Mouse (Mus musculus) mature B cell (primary cell): Measurements from ENCODE around the gene Dph7.
"Not testable (repeated sequence)": the region's sequence is repeated elsewhere in the genome, so short reads cannot be mapped to it uniquely, and the experiment has no call there.

Experiments used
- in situ Hi-C: fragments of 300-500 bp; cut with MboI; formaldehyde crosslinking; loops from 2 replicates; pipeline ENCODE4 v1.14.3; 2019

Gene Dph7

GRCm38 (mm10) chr2:24962304-24963000 lies at the start of gene Dph7:
Gene Dph7, plus strand, starts transcription at chr2:24962400.
- in situ Hi-C loops: no loop called here

- in situ Hi-C loops: no loop called here
These were observed 49.6 kb upstream of the Dph7 start for GRCm38 (mm10) chr2:24912589-24912988.

DNA sequence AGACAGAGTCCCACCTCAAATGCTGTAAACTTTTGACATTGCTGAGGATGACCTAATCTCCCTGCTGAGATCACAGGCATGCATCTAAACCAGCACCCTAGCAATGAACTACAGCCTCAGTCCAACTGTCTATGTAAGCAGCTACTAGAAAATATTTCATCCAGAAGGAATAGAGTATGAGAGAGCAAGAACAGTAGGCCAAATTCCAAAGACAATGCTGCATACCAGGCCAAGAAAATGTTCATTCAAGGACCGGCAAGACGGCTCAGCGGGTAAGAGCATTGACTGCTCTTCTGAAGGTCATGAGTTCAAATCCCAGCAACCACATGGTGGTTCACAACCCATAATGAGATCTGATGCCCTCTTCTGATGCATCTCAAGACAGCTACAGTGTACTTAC lies 47.4 kb upstream of the Dph7 start:
- in situ Hi-C loops: no loop called here

- in situ Hi-C loops: no loop called here
These were observed 43.0 kb upstream of the Dph7 start, which contains the start of gene Ehmt1 for GRCm38 (mm10) chr2:24918930-24919838. Gene Ehmt1, minus strand, starts transcription at chr2:24919614.

GRCm38 (mm10) chr2:24919839-24920175 lies 42.4 kb upstream of the Dph7 start:
- in situ Hi-C loops: no loop called here

DNA sequence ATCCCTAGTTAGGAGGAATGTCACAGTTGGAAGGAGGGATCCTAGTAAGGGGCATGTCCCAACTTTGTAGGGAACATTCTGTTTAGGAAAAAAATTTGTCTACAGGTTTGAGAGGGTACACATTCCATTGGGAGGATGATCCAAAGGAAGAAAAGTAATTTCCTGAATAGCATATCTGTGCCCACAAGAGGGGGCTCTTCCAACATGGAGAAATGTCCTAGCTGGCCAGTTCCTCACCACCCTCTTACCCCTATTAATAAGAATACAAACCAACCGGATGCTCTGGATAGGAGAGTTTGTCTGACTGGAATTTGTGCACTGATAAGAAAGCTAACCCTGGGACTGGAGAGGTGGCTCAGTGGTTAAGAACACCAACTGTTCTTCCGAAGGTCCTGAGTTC lies 38.6 kb upstream of the Dph7 start:
- in situ Hi-C loops: no loop called here

DNA sequence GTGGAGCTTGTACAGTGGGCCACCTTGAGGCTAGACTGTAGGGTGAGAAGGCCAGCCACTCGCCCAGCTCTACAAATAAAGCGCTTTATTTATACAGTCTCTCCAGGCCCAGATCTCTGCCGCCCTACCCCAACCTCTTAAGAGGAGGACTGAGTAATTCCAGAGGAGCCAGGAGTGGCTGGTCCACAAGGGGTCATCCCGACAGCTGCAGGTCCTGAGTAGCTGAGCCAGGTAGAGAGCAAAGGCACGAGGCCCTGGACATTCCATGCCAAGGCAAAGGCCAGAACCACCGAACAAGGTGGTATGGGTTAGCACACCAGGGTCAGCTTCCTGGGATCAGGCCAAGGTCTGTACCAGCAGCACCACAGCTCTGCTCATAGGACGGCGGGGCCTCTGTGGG lies 36.9 kb upstream of the Dph7 start:
- in situ Hi-C loops: no loop called here

- in situ Hi-C loops: no loop called here
These were observed 35.7 kb upstream of the Dph7 start for GRCm38 (mm10) chr2:24926345-24926964.

DNA sequence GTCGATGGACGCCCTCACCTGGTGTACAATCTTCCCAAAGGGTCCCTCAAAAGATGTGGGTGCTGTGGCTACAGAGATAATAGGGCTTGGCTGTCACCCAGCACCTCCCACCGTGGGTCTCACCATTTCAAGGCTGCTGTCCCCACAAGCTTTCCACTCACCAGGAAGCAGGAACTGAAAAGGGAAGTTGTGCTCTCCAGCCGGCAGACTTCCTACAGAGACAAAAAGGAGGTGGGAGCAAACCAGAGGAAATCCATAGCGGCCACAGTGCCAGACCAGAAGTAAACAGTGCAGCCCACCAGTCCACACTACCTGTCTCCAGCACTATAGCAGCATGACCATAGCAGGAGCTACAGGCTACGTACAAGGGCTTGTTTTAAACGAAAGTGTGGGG lies 35.2 kb upstream of the Dph7 start:
- in situ Hi-C loops: no loop called here

DNA sequence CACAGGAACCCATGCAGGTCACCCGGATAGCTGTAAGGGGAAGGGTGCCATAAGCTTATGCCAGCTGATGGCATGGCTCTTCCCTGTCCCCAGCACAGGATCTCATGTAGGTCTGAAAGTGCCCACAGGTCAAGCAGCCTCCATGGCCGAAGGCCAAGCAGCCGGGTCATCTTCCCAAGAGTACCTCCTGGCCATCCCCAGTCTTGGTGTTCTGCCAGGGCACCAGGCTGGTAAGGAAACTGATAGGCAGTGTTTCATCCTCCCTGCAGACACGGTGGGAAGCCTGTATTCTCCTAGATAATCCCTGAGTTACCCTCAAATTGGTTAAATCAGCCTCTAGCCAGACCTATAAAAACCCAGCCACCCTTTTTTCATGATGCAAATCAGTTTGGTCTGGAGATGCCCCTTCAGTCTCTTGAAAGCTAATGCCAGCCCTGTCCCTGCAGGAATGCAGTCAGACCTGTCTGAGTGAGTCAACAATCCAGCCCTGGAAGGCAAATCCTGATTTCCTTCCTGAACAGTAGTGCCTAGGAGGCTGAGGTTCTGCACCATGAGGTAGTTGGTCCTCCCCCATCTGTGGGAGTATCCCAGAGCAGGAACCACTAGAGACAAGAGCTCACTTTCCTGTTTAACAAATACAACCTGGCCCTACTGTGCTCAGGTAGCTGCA lies 34.3 kb upstream of the Dph7 start:
- in situ Hi-C loops: no loop called here

DNA sequence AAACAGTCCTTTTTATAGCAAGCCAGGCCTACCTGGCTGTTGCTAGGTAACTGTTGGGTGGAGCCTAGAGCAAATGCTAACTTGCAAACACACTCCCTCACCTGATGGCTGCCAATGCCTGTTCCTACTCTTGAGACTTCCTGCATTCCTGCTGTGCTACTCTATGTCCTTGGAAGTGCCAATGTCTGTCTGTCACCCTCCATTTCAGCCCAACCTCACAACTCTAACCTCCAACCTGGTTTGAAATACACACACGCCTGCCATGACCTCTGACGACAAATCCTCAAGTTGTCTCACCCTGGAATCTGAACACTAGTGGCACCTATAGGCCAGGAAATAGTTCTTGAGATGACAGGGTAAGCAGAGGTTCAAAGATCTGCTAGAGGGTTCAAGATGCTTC lies 33.1 kb upstream of the Dph7 start:
- in situ Hi-C loops: no loop called here

DNA sequence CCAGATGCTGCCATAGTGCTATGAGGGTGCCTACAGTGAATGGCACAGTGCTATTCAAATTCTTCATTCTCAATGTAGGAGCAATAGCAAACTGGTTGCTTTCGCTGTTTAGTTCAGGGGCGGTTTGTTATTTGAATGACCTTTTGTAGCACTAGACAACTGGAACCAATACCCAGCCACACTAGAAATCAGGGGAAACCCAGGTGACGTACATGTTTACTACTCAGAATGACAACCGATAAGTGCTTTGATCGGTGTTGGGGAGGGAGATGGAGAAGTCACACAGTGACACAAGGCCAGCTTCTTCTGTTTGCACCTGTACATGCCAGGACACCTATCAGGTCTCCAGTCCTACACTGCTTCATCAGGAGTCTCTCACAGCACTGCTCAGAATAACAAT lies 32.6 kb upstream of the Dph7 start:
- in situ Hi-C loops: no loop called here

DNA sequence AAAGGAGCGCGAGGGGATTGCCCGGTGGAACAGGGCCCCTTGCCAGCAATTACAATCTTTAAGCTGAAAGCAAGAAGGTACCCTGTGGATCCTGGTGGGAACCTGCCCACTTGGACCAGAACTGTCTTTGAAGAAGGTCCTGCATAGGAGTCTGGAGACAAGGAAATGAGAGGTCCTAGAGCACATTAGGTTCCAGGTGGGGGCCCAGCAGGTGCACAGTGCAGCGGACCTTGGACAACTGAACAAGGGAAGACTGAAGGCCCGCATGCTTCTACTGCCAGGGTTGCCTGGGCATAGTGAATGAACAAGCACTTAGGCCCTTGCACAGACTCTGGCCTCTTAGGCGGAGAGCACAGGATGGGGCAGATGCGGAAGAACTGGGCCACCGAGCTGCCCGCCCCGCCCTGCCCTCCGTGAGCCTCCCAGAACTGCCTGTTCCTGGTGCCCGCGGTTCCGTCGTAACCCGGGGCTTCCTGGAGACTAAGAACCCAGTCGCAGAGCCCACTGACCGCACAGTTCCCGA lies 27.7 kb upstream of the Dph7 start:
- in situ Hi-C loops: no loop called here

GRCm38 (mm10) chr2:24935057-24935796 lies 27.0 kb upstream of the Dph7 start, which contains the start of gene Arrdc1:
Gene Arrdc1, minus strand, starts transcription at chr2:24935252.
- in situ Hi-C loops: no loop called here

DNA sequence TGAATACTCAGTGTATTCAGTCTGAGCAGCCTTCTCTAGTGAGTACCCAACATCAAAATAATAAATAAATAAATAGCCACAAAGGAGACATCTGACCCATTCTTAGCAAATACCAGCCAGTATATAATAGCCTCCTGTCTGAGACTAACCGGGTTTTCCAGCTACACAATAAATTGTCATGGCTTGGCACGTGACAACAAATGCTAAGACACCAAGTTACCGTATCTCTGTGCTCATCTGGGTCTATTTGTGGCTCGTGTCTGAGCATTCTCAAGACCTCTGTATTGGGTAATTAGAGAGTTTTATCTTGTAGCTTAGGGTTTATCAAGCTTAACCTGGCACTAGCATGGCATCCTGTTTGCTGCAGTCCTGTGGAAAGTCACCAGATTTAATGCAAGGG lies 20.1 kb upstream of the Dph7 start:
- in situ Hi-C loops: no loop called here

DNA sequence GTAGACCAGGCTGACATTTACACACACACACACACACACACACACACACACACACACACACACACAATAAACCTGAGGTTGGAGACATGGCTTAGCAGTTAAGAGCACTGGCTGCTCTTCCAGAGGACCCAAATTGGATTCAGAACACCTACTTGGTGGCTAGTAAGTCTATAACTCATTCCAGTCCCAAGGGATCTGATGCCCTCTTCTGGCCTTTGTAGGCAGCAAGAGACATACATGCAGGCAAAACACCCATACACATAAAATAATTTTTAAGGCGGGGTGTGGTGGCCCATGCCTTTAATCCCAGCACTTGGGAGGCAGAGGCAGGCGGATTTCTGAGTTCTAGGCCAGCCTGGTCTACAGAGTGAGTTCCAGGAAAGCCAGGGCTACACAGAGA lies 17.9 kb upstream of the Dph7 start:
- in situ Hi-C loops: not testable (repeated sequence)

DNA sequence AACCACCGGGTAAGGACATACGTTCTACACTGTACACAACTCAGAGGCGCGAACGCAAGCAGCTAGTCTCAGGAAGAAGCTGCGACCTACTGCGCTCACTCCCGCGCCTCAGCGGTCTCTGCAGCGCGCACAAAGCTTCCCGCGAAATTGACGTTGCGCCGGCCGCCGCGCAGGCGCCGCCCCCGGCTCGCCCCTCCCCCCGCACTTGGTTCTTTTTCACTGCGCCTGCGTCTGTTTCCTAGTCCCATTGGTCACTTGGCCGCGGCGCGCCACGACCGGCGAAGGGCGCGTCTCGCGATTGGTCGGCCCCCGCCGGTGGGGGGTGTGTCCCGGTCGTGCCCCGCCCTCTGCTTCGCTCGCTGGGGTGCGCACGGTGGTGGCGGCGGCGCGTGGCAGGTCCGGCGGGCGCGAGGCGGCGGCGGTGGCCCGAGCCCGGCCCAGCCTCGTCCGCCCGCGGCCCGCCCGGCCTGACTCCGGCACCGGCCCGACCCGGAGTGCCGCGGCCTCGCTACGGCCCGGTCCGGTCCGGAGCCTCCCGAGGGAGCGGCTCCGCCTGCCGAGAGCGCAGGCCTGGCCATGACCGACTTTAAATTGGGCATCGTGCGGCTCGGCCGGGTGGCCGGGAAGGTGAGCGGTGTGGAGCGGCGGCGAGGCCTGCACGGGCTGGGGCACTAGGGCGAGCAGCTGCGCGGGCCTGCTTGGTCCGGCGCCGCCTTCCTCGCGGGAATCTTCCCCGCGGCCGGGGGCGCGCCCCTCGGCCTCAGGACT lies 12.6 kb upstream of the Dph7 start, which contains the start of gene Zmynd19:
Gene Zmynd19 (plus strand): TSS at position 372 of the 768 bp plus-strand sequence.
- in situ Hi-C loops: no loop called here

DNA sequence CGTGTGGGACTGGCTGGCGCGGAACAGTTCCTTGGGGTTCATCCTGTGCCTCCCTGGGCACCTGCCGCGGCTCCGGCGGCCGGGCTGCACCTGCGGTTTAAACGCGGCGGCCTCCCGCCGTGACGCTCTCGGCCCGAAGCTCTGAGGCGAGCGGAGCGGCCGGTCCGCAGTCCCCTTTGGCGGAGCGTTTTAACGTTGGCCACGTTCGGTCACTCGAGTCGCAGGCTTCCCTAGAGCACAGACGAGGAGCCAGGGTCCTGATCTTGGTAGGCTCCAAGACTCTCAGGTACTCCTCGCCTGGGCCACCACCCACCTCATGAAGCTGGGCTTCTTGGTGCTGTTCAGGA lies 12.0 kb upstream of the Dph7 start:
- in situ Hi-C loops: no loop called here

GRCm38 (mm10) chr2:24952537-24953055 lies 9.6 kb upstream of the Dph7 start:
- in situ Hi-C loops: no loop called here

DNA sequence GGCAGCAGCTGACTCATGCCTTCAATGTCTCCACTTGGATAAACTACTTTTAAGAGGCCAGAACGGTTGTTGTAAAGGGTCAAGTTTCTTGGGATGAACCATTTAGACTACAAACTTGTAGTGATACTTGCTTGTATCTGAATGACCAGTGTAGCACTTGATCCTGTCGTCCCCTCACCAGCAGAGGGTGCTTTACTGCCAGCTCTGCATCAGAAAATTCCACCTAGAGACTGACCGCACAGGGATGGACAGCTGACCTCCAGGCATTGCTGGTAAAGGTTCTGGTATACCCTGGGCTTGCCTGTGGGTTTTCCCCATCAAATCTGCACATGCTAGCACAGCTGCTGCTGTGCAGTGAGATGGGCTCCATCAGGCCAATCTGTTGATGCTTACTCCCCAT lies 1.3 kb upstream of the Dph7 start:
- in situ Hi-C loops: no loop called here
